In the genomic region with DNA sequence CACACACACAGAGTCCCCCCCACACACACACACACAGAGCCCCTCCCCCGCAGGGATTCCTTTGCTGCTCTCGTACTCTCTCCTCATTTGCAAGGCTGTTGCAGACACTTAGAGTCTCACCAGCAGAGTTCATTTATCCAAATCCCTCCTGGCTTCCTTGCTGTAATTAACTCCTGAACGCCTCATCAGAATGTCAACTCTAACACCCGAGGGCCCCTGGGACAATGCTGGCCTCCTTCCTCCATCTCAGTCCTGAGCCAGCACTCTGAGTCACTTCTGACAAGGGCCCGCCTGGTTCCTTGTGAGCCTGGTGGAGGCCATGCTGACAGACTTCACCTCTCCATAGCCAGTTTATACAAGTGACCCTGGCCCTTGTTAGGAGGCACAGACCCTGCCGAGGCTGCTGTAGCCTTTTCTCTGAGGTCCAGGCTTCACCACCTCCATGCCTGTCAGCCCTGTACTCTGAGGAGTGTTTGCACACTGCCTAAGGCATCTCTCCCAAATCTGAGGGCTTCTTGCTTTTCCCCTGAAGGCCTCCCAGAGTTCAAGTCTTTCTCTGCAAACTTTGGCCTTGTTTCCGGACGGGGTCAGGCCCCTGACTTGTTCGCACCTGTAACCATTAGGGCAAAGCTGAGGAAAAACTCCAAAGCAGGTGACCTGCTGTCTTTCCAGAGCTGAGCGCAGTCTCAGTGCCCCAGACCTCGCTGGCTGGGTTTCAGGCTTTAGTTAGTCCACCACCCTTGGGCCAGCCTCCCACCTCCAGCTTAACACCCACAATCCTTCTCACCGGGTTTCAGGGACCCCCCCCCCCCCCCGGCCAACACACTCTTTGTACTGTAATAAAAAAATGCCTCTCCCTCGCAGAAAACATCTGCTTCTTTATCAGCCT, we compare ENCODE assay signal across 8 mouse cellular contexts. TPM values are rescaled to one million over a fixed set of nuclear protein-coding genes. Genes with fewer than 3 reads are reported as not detected.
A peak's percentile ranks its signal among the peaks of the same experiment; 100 is the strongest.
DNase-seq lines count a peak whose midpoint lies in the region; ATAC-seq and TF ChIP-seq lines count a peak whose summit lies in the region.

No protein-coding gene starts in this region.

- peaks cover 2% of the 10 kb centered on the region; the same call in 1 of the 2 replicates for H3K4me1 ChIP-seq in hindbrain, embryonic 11.5 days (replicated peaks; ENCODE audit: control insufficient read depth, insufficient read depth, low read length)
- H3K4me1 ChIP-seq in liver, postnatal 0 days (ENCODE audit: insufficient read depth), result no peaks in the 10 kb centered on the region

- no peak for TF ChIP-seq EP300 in liver, postnatal 0 days (IDR thresholded peaks at IDR 0.05; ENCODE audit: low read depth)

- H3K4me2 ChIP-seq in hindbrain, embryonic 11.5 days (replicated peaks; ENCODE audit: low read depth, low read length), result no peak overlapping the region
- H3K4me2 ChIP-seq in liver, postnatal 0 days (ENCODE audit: low read depth, low read length), result no peak overlapping the region

- WGBS in hindbrain, embryonic 11.5 days, result 36% methylated on average over 14 of the region's 14 CpGs
- 48% methylated on average over 14 of the region's 14 CpGs for WGBS in liver, postnatal 0 days (ENCODE audit: insufficient replicate concordance)

- H3K27me3 ChIP-seq in hindbrain, embryonic 11.5 days (ENCODE audit: control insufficient read depth, insufficient read depth, low read length), result no peaks in the 10 kb centered on the region
- H3K27me3 ChIP-seq in liver, postnatal 0 days (ENCODE audit: insufficient read depth, low read length), result no peaks in the 10 kb centered on the region

- TF ChIP-seq CTCF in liver, postnatal 0 days (IDR thresholded peaks at IDR 0.05; ENCODE audit: low read depth), result no peak

- peak; percentile 44; the same call in 1 of the 2 replicates for ATAC-seq in frontal cortex, adult (ENCODE audit: low TSS enrichment)
- ATAC-seq in hindbrain, embryonic 11.5 days (ENCODE audit: low FRiP score), result peak; percentile 79
- ATAC-seq in liver, postnatal 0 days, result peak; percentile 56
- ATAC-seq in erythroblast, adult 5-6 weeks (replicated peaks; ENCODE audit: low FRiP score, poor library complexity, severe bottlenecking), result no peak

- no peaks in the 10 kb centered on the region for H3K9me3 ChIP-seq in hindbrain, embryonic 11.5 days (ENCODE audit: control insufficient read depth, low read length)
- no peaks in the 10 kb centered on the region for H3K9me3 ChIP-seq in liver, postnatal 0 days (ENCODE audit: low read length)

- H3K36me3 ChIP-seq in hindbrain, embryonic 11.5 days (ENCODE audit: control insufficient read depth, insufficient read depth, low read length), result no peaks in the 10 kb centered on the region
- H3K36me3 ChIP-seq in liver, postnatal 0 days (replicated peaks; ENCODE audit: insufficient read depth, low read length), result no peaks in the 10 kb centered on the region

- no peak for DNase-seq in frontal cortex, postnatal 25 days (ENCODE audit: low spot score in 2 of 2)
- DNase-seq in cerebellum, adult 8-10 months, result peak; percentile 58
- DNase-seq in gastrocnemius, adult 18-20 months (ENCODE audit: low spot score), result peak; percentile 75
- DNase-seq in hindbrain, embryonic 11.5 days (ENCODE audit: low spot score), result peak; percentile 65
- DNase-seq in liver, postnatal 0 days, result no peak
- DNase-seq in retina, embryonic 14.5 days (ENCODE audit: low spot score), result peak; percentile 64

- no peak overlapping the region for H3K9ac ChIP-seq in hindbrain, embryonic 11.5 days (ENCODE audit: low read depth, low read length)
- no peak overlapping the region for H3K9ac ChIP-seq in liver, postnatal 0 days (replicated peaks)

- H3K27ac ChIP-seq in hindbrain, embryonic 11.5 days (ENCODE audit: low read depth, low read length), result 0 out of 2 replicates have a peak overlapping the region, but pooled peaks have one; percentile 1
- no peak overlapping the region for H3K27ac ChIP-seq in liver, postnatal 0 days (ENCODE audit: low read depth)

- H3K4me3 ChIP-seq in hindbrain, embryonic 11.5 days (ENCODE audit: low read depth, low read length), result no peak overlapping the region
- H3K4me3 ChIP-seq in liver, postnatal 0 days (ENCODE audit: low read depth, low read length), result no peak overlapping the region

RNA-seq across cellular contexts. Expression of a gene that starts 45.4 kb away (rescaled TPM):
- 1 to 10 TPM; 5.3 to 5.8 TPM for total RNA-seq in gastrocnemius, adult 18-20 months (2021)
- polyA plus RNA-seq in hindbrain, embryonic 11.5 days (2014; fragmentation: Nextera tagmentation; extraction: Ambion mirVana), result 5.5 and 6.2 TPM in 2 replicates
- polyA plus RNA-seq in liver, postnatal 0 days (2015; fragmentation: Nextera tagmentation; extraction: Ambion mirVana), result 2.7 and 2.8 TPM in 2 replicates
- 0.42 and 3.7 TPM in 2 replicates for total RNA-seq in erythroblast, adult 5-6 weeks (2015; ENCODE audit: low replicate concordance)
- total RNA-seq in erythroblast, adult 5-6 weeks (2017; ENCODE audit: low replicate concordance), result 1.3 and 1.5 TPM in 2 replicates

RNA-seq across cellular contexts. Expression of a gene that starts 45.7 kb away (rescaled TPM):
- 1 to 10 TPM; 1.7 to 1.8 TPM for total RNA-seq in gastrocnemius, adult 18-20 months (2021)
- polyA plus RNA-seq in hindbrain, embryonic 11.5 days (2014; fragmentation: Nextera tagmentation; extraction: Ambion mirVana), result 17.2 and 20.7 TPM in 2 replicates
- 3.9 and 4.7 TPM in 2 replicates for polyA plus RNA-seq in liver, postnatal 0 days (2015; fragmentation: Nextera tagmentation; extraction: Ambion mirVana)
- 4.8 and 6.3 TPM in 2 replicates for total RNA-seq in erythroblast, adult 5-6 weeks (2015; ENCODE audit: low replicate concordance)
- 13.0 and 22.8 TPM in 2 replicates for total RNA-seq in erythroblast, adult 5-6 weeks (2017; ENCODE audit: low replicate concordance)

RNA-seq across cellular contexts. Expression of a gene that starts 55.5 kb away (rescaled TPM):
- 1 to 10 TPM; 1.2 to 1.6 TPM for total RNA-seq in gastrocnemius, adult 18-20 months (2021)
- 2.9 and 3.0 TPM in 2 replicates for polyA plus RNA-seq in hindbrain, embryonic 11.5 days (2014; fragmentation: Nextera tagmentation; extraction: Ambion mirVana)
- 0.75 and 0.78 TPM in 2 replicates for polyA plus RNA-seq in liver, postnatal 0 days (2015; fragmentation: Nextera tagmentation; extraction: Ambion mirVana)
- total RNA-seq in erythroblast, adult 5-6 weeks (2015; ENCODE audit: low replicate concordance), result 0.38 and 2.3 TPM in 2 replicates
- total RNA-seq in erythroblast, adult 5-6 weeks (2017; ENCODE audit: low replicate concordance), result 0.42 and 5.3 TPM in 2 replicates

Comparison
In these comparisons a context has a peak if more than half of its experiments do, and no peak if none do; other contexts are left out.
1. DNase-seq: peak in cerebellum, adult 8-10 months (single experiment), gastrocnemius, adult 18-20 months (single experiment), hindbrain, embryonic 11.5 days (single experiment) and retina, embryonic 14.5 days (single experiment); none in frontal cortex, postnatal 25 days (0 of 2) and liver, postnatal 0 days (single experiment).